Mouse (Mus musculus) myocyte (in vitro differentiated cells): ENCODE measurements around the gene Gnas.

Source experiments
- MYOG ChIP-seq, 3 experiments: IDR thresholded peaks; one replicate each; pipeline ENCODE4 v1.6.1; 2011; ENCODE audit warnings: control low read depth in 2 of 3, low read depth in 2 of 3, mild to moderate bottlenecking in 2 of 3; ENCODE audit not compliant: insufficient read length in 2 of 3, control insufficient read depth in 1 of 3, insufficient read depth in 1 of 3
- POLR2A ChIP-seq: IDR thresholded peaks from one replicate; pipeline ENCODE4 v1.6.1; 2011; ENCODE audit warnings: low read depth, mild to moderate bottlenecking, control low read depth, moderate library complexity; ENCODE audit not compliant: insufficient read length
- POLR2AphosphoS2 ChIP-seq: IDR thresholded peaks from one replicate; pipeline ENCODE4 v1.6.1; 2011; ENCODE audit warnings: low read depth, control low read depth; ENCODE audit not compliant: insufficient read length
- SRF ChIP-seq: IDR thresholded peaks from one replicate; pipeline ENCODE4 v1.6.1; 2011; ENCODE audit warnings: low read depth; ENCODE audit not compliant: control insufficient read depth, insufficient read length
- USF1 ChIP-seq: IDR thresholded peaks from one replicate; pipeline ENCODE4 v1.6.1; 2011; ENCODE audit warnings: low read depth, mild to moderate bottlenecking, control low read depth, moderate library complexity

DNA sequence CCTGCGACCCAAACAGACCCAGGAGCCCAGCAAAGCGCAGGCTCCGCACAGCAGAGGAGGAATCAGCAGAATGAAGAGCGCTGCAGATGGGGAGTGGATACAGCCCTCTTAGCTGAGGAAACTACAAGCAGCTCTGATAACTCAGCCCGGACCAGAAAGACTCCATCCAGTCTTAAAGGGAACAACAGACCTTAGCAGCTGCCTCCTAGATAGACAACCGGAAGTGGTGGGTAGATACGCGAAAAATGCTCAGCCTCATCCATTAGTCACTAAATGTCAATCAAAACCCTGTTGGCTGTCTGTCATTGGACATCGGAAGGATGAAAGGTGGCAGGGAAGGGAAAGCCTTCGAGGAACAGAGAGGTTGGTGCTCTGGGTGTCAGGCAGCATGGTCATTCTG is 82.5 kb downstream of the Gnas start:
- TF ChIP-seq POLR2AphosphoS2: no peak
- no peak for TF ChIP-seq USF1
- TF ChIP-seq SRF: no peak
- TF ChIP-seq POLR2A: no peak
- no peak for TF ChIP-seq MYOG (IDR thresholded peaks at IDR 0.05; ENCODE audit: control insufficient read depth in 1 of 3, insufficient read depth in 1 of 3, insufficient read length in 2 of 3, low read depth in 2 of 3)
